Mouse (Mus musculus) heart, adult 18-20 months (tissue): ENCODE measurements around the gene Pcolce2. TPM values are rescaled to one million over a fixed set of nuclear protein-coding genes. Genes with fewer than 3 reads are reported as not detected.

ENCODE experiments used
- DNase-seq, 2 experiments: peaks; one replicate each; pipeline ENCODE4 v3.0.0; 2021 to 2022; ENCODE audit warnings: mixed read lengths in 1 of 2
- total RNA-seq, 2 experiments: library from RNA; stranded (reverse); gene quantifications; 2 replicates each; pipeline ENCODE4 v1.2.3; 2021

Gene Pcolce2
- total RNA-seq, 2 experiments from 2014 or later, result 27.9 to 30.7 TPM

- no peak for DNase-seq
These were observed 71.5 kb downstream of the Pcolce2 start for GRCm38 (mm10) chr9:95708943-95709342.

- DNase-seq, result no peak
These were observed 75.2 kb downstream of the Pcolce2 start for GRCm38 (mm10) chr9:95712574-95712973.

- DNase-seq, result no peak
These were observed 98.8 kb downstream of the Pcolce2 start for GRCm38 (mm10) chr9:95736238-95736637.

GRCm38 (mm10) chr9:95744845-95745613 lies 107.6 kb downstream of the Pcolce2 start:
- no peak for DNase-seq

GRCm38 (mm10) chr9:95747298-95747697 lies 109.9 kb downstream of the Pcolce2 start:
- DNase-seq, result no peak

Other genes with a start within 250 kb of the Pcolce2 start
- gene Chst2, start 230.9 kb upstream of the Pcolce2 start, total RNA-seq, result 1 to 10 TPM; 1.2 TPM
- gene U2surp, start 125.6 kb upstream of the Pcolce2 start, total RNA-seq, result 10 to 100 TPM; 27.3 to 34.6 TPM
- gene Paqr9, start 77.9 kb upstream of the Pcolce2 start, total RNA-seq, result 10 to 100 TPM; 38.1 to 40.5 TPM
- gene Trpc1, start 112.8 kb downstream of the Pcolce2 start, total RNA-seq, result 1 to 10 TPM; 7.4 to 8.0 TPM
- gene Pls1, start 207.7 kb downstream of the Pcolce2 start, total RNA-seq, result under 1 TPM; 0.42 to 0.77 TPM
- gene Atr, start 220.0 kb downstream of the Pcolce2 start, total RNA-seq, result 1 to 10 TPM; 6.3 to 7.4 TPM